Mouse (Mus musculus) mesoderm, embryonic 11.5 days (tissue): Measurements from ENCODE around the gene Nmnat1.
A peak's percentile ranks its signal among the peaks of the same experiment; 100 is the strongest.
"Not testable (repeated sequence)": the region's sequence is repeated elsewhere in the genome, so short reads cannot be mapped to it uniquely, and the experiment has no call there.

Experiments used
- DNase-seq: peaks from one replicate; pipeline ENCODE4 v3.0.0-alpha.2; 2012; ENCODE audit warnings: low read depth, low spot score

Gene Nmnat1

DNA sequence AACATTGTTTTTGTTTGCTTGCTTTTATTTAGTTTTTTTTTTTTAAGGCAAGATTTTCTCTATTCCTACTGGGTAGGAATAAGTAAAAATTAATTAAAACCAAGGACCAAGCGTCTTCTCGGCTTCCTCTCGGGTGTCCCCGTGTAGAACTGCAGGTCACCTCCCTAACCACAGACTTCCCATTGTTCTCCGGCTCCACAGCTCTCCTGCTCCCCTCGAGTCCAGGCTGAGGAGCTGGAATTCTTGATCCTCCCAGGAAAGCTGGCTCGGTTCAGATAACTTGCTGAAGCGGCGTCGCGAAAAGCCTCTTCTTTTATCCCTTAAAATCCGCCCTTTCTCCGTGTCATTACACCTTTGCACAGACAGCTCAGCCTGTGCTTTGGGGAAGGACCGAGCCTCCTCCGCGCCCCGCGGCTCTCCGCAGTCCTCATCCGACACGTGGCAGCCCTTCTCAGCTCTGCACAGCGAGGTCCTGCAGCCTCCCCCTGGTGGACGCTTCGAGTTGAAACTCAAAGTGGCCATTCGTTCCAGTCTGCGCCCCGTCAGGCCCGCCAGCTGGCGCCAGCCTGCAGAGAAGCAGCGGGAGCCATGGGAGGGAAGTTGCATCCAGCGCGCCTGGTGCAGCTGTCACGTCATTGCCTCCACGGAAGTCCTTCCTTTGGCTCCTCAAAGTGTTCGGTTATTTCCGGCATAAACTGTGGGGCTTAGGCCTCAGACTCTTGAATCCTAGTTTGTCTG lies 39.9 kb downstream of the Nmnat1 start:
- peak; percentile 97 for DNase-seq

GRCm38 (mm10) chr4:149444465-149444864 lies 40.5 kb downstream of the Nmnat1 start:
- no peak for DNase-seq

DNA sequence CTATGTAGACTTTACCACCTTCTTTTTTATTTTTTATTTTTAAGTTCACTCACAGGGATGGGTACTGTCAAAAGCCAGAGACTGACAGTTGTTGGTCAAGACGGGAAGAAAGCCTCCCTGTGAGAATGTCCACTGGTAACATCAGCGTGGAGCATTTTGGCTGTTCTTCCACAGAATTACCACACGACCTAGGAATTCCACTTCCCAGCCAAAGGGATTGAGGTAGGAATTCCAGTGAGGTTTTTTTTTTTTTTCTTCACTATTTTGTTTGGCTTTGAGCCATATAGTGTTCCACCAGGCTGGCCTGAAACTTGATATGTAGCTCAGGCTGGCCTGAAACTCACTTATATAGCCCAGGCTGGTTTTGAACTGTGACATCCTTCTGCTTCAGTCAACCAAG lies 42.6 kb downstream of the Nmnat1 start:
- DNase-seq = no peak

- no peak for DNase-seq
Measured at GRCm38 (mm10) chr4:149440576-149440975, 44.4 kb downstream of the Nmnat1 start.

GRCm38 (mm10) chr4:149431887-149432286 lies 53.1 kb downstream of the Nmnat1 start:
- DNase-seq = not testable (repeated sequence)

DNA sequence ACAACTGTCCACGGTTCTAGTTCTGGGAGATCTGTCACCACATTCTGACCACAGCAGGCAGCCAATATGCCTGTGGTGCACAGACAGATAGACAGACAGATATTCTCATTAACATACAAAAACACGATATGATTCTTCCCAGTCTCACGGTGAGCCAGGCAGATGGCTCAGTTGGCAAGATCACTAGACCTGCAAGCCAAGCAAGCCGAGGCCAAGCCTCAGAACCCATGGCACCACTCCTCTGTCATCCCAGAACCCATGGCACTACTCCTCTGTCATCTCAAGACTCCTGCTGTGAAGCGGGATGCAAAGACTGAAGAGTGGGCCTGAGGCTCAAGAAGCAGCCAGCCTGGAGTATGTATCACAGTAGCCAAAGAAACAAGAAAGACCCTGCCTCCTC lies 55.4 kb downstream of the Nmnat1 start:
- no peak for DNase-seq

DNA sequence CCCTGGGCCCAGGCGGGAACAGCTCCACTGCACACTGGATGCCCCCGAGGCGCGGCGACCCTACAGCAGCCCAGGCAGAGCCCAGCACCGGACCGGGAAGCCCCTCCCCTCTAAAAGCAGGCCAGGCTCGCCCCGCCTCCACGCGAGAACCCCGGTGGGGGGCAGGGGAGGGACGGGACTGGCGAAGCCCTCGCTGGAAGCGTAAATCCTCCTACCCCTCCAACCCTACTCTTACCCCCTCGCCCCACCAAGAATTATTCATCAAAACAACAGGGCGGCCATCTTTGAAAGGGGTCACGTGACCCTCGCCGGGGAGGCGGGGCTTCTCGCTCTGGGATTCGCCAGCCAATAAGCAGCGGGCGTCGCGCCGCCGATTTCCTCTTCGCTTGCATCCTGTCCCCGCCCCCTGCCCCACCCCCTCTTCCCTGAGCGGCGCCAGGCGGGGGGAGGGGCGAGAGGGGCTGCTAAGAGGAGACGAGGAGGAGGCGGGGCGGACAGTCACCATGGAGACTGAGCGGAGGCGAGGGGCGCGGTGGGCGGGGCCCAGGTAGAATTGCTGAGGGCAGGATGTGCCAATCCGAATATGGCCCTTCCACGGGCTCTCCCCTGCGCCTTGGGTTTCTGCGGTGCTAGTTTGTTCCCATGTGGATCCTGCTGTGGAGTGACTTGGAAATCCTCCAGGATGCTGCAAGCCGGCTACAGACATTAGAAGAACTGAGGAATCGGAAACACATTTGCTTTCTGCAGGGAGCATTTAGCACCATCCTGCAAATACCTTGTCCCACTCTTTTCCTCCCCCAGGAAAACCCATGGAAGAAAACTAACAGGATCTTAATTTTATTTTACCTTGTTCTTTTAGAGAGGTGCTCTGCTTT lies 58.4 kb downstream of the Nmnat1 start, which contains the start of gene Ube4b:
Ube4b (minus strand) TSS at position 425 of the 875 bp plus-strand sequence.
- peak; percentile 99 for DNase-seq

- DNase-seq = no peak
Measured at GRCm38 (mm10) chr4:149425801-149426292, 59.2 kb downstream of the Nmnat1 start.

- no peak for DNase-seq
Measured at GRCm38 (mm10) chr4:149424755-149425154, 60.2 kb downstream of the Nmnat1 start.

DNA sequence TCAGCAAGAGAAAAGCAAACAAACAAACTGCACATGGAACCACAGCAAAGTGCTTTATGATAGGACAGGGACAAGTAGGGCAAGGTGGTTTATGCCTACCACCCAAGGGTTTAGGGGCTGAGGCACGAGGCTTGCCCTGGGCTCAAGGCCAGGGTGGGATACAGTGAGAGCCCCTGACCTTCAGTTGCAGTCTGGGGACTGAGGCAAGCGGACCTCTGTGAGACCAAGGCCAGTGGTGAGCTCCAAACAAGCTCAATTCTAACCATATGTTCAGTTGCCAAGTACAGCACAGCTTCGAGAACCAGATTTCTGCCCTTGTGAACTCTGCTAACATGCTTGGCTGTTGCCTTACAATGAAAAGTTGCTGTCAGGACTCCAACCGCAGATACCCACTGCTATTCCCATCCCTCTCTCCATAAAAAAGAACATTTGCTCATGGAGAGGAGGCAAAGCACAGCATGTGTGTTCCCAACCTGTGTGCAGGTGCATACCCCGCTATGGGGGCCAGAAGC lies 67.1 kb downstream of the Nmnat1 start:
- no peak for DNase-seq
